Mouse (Mus musculus): ENCODE results near the gene Ppp5c. TPM values are rescaled to one million over a fixed set of nuclear protein-coding genes. Genes with fewer than 3 reads are reported as not detected.

The Ppp5c gene
- total and polyA plus RNA-seq, 2 experiments, result 24.2 to 93.2 TPM

GRCm38 (mm10) chr7:16991681-16992450 lies 35.9 kb downstream of the Ppp5c start:
- H3K27me3 ChIP-seq (ENCODE audit: control insufficient read depth, insufficient read depth, low read length), result 0 out of 2 replicates have a peak, but pooled peaks cover 3% of the 10 kb centered on the region
- TF ChIP-seq CTCF (IDR thresholded peaks at IDR 0.05; ENCODE audit: low read depth, low read length), result no peak
- no peak for TF ChIP-seq POLR2A (IDR thresholded peaks at IDR 0.05; ENCODE audit: extremely low read depth, insufficient read depth, low read length)
- H3K36me3 ChIP-seq (ENCODE audit: control insufficient read depth, insufficient read depth, low read length), result no peaks in the 10 kb centered on the region
- 80% methylated on average over 18 of the region's 18 CpGs for WGBS
- no peak overlapping the region for H3K9ac ChIP-seq (ENCODE audit: low read depth, low read length)
- H3K4me1 ChIP-seq (ENCODE audit: control insufficient read depth, insufficient read depth, low read length), result no peaks in the 10 kb centered on the region
- H3K4me3 ChIP-seq (ENCODE audit: insufficient read depth, low read depth, low read length), result no peak overlapping the region
- no peaks in the 10 kb centered on the region for H3K79me2 ChIP-seq (ENCODE audit: control insufficient read depth, insufficient read depth, low read length)
- no peak overlapping the region for H3K27ac ChIP-seq (replicated peaks; ENCODE audit: insufficient read depth, low read depth, low read length)
- DNase-seq (ENCODE audit: extremely low read depth, low read depth, low spot score), result no peak

DNA sequence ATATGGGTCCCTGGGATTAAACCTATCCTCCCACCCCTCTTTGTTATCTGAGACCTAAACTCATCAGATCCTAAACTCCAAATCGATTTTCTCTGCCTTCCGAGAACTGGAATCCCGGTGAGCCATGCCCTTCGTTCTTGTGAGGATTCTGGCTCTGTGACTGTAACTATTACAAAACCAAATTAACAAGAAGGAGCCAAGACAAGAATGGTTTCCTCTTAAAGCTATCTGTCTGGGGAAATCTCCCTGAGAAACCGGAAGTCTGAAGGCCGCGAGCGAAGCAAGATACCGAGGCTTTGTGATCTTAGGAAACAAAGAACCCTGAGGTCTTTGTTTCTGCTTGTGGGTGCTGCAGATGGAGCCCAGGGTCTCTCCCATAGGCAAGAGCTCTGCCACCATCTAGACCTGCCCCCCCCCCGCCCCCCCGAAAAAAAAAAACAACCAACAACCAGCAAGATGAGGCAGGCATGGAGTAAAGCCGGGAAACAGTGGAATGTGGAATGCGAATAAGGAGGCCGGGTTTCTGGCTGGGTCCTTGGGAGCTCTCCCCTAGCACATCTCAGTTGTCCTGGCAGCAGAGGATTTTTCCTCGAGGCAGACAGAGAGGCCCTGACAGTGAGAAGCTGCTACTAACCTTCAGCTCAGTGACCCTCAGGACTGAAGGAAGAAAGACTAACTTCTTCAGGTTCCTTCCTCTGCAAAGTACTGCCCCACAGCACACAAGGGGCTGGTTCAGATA lies 37.5 kb downstream of the Ppp5c start:
- no peak for TF ChIP-seq POLR2A (IDR thresholded peaks at IDR 0.05; ENCODE audit: extremely low read depth, insufficient read depth, low read length)
- TF ChIP-seq CTCF (IDR thresholded peaks at IDR 0.05; ENCODE audit: low read depth, low read length), result no peak
- Histone ChIP-seq H3K9ac (ENCODE audit: low read depth, low read length) (no peak overlapping the region), H3K79me2 (ENCODE audit: control insufficient read depth, insufficient read depth, low read length) (no peaks in the 10 kb centered on the region), H3K4me1 (ENCODE audit: control insufficient read depth, insufficient read depth, low read length) (no peaks in the 10 kb centered on the region), H3K4me3 (ENCODE audit: insufficient read depth, low read depth, low read length) (no peak overlapping the region), H3K27ac (replicated peaks; ENCODE audit: insufficient read depth, low read depth, low read length) (no peak overlapping the region), H3K36me3 (ENCODE audit: control insufficient read depth, insufficient read depth, low read length) (no peaks in the 10 kb centered on the region), H3K27me3 (ENCODE audit: control insufficient read depth, insufficient read depth, low read length) (0 out of 2 replicates have a peak, but pooled peaks cover 3% of the 10 kb centered on the region)
- WGBS, result 60% methylated on average over 15 of the region's 15 CpGs
- no peak for DNase-seq (ENCODE audit: extremely low read depth, low read depth, low spot score)

DNA sequence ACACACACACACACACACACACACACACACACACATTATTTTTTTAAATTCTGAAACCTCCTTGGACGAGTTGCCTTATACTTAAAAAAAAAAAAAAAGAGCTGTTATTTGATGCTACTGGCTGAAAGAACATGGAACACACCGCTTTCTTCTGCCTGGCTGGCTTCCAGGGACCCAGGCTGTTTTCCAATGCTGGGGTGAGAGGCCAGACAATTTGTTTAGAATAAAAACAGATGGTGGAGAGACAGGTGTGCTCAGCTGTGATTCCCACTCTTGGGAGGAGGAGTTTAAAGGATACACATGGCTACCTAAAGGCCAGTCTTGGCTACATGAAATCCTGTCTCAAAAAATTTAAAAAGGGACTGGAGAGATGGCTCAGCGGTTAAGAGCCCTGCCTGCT lies 39.3 kb downstream of the Ppp5c start:
- H3K79me2 ChIP-seq (ENCODE audit: control insufficient read depth, insufficient read depth, low read length), result no peaks in the 10 kb centered on the region
- TF ChIP-seq CTCF (IDR thresholded peaks at IDR 0.05; ENCODE audit: low read depth, low read length) (no peak), POLR2A (IDR thresholded peaks at IDR 0.05; ENCODE audit: extremely low read depth, insufficient read depth, low read length) (no peak)
- H3K4me3 ChIP-seq (ENCODE audit: insufficient read depth, low read depth, low read length), result no peak overlapping the region
- WGBS, result 43% methylated on average over 3 of the region's 3 CpGs
- no peak overlapping the region for H3K9ac ChIP-seq (ENCODE audit: low read depth, low read length)
- no peak overlapping the region for H3K27ac ChIP-seq (replicated peaks; ENCODE audit: insufficient read depth, low read depth, low read length)
- H3K4me1 ChIP-seq (ENCODE audit: control insufficient read depth, insufficient read depth, low read length), result no peaks in the 10 kb centered on the region
- H3K36me3 ChIP-seq (ENCODE audit: control insufficient read depth, insufficient read depth, low read length), result no peaks in the 10 kb centered on the region
- H3K27me3 ChIP-seq (ENCODE audit: control insufficient read depth, insufficient read depth, low read length), result 0 out of 2 replicates have a peak, but pooled peaks cover 1% of the 10 kb centered on the region
- no peak for DNase-seq (ENCODE audit: extremely low read depth, low read depth, low spot score)

GRCm38 (mm10) chr7:16987541-16988149 lies 40.1 kb downstream of the Ppp5c start:
- H3K9ac ChIP-seq (ENCODE audit: low read depth, low read length), result no peak overlapping the region
- WGBS, result 82% methylated on average over 7 of the region's 7 CpGs
- DNase-seq (ENCODE audit: extremely low read depth, low read depth, low spot score), result no peak
- no peak overlapping the region for H3K27ac ChIP-seq (replicated peaks; ENCODE audit: insufficient read depth, low read depth, low read length)
- no peaks in the 10 kb centered on the region for H3K27me3 ChIP-seq (ENCODE audit: control insufficient read depth, insufficient read depth, low read length)
- no peaks in the 10 kb centered on the region for H3K36me3 ChIP-seq (ENCODE audit: control insufficient read depth, insufficient read depth, low read length)
- TF ChIP-seq POLR2A (IDR thresholded peaks at IDR 0.05; ENCODE audit: extremely low read depth, insufficient read depth, low read length) (no peak), CTCF (IDR thresholded peaks at IDR 0.05; ENCODE audit: low read depth, low read length) (no peak)
- H3K4me3 ChIP-seq (ENCODE audit: insufficient read depth, low read depth, low read length), result no peak overlapping the region
- no peaks in the 10 kb centered on the region for H3K79me2 ChIP-seq (ENCODE audit: control insufficient read depth, insufficient read depth, low read length)
- H3K4me1 ChIP-seq (ENCODE audit: control insufficient read depth, insufficient read depth, low read length), result no peaks in the 10 kb centered on the region

DNA sequence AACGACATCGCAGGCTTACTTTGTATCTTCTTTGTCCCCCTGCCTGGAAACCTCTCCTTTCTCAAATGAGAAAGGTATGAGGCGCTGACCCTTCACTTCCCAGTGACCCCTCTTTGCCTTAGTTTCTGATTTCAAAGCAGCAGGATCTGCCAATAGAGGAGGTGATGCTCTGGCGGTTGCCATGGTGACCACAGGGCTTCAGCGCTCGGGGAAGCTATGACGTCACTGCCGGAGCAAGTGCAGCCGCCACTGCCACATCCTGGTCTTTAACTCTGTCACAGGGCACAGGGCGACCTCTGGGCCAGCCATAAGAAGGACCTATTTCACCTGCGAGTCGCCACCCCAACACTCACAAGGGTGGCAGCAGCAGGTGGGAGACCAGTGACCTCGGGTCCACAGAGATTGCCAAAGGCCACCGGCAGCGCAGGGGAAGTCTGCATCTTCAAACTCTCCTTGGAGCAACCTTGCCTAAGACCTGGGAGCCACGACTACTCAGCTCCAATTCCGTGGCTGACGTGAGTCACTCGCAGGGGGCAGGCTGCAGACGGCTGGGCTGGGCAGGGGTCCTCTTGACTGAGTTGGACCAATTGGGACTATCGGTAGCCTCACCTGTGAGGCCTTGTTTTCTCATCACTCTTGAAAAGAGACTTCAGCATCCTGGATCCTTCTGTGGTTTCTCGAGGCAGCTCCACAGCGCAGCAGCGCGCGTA lies 44.7 kb downstream of the Ppp5c start, which contains the start of gene Gm42372:
Gene Gm42372 (plus strand): TSS at position 228 of the 710 bp plus-strand sequence.
- Histone ChIP-seq H3K4me1 (ENCODE audit: control insufficient read depth, insufficient read depth, low read length) (peaks cover 3% of the 10 kb centered on the region; the same call in 1 of the 2 replicates), H3K79me2 (ENCODE audit: control insufficient read depth, insufficient read depth, low read length) (no peaks in the 10 kb centered on the region), H3K27ac (replicated peaks; ENCODE audit: insufficient read depth, low read depth, low read length) (no peak within 1 kb of the TSS), H3K9ac (ENCODE audit: low read depth, low read length) (no peak within 1 kb of the TSS), H3K36me3 (ENCODE audit: control insufficient read depth, insufficient read depth, low read length) (no peaks in the 10 kb centered on the region), H3K4me3 (ENCODE audit: insufficient read depth, low read depth, low read length) (no peak within 1 kb of the TSS), H3K27me3 (ENCODE audit: control insufficient read depth, insufficient read depth, low read length) (no peaks in the 10 kb centered on the region)
- DNase-seq (ENCODE audit: extremely low read depth, low read depth, low spot score), result no peak
- no peak for TF ChIP-seq CTCF (IDR thresholded peaks at IDR 0.05; ENCODE audit: low read depth, low read length)
- no peak for TF ChIP-seq POLR2A (IDR thresholded peaks at IDR 0.05; ENCODE audit: extremely low read depth, insufficient read depth, low read length)
- 45% methylated on average over 26 of the region's 26 CpGs for WGBS

All from liver, adult 2 months (tissue).